Mouse (Mus musculus): Measurements from ENCODE around the gene Ppp2r1a. TPM values are rescaled to one million over a fixed set of nuclear protein-coding genes. Genes with fewer than 3 reads are reported as not detected.

The Ppp2r1a gene
- total and polyA plus RNA-seq, 3 experiments = 154 to 312 TPM; not detected in 1

DNA sequence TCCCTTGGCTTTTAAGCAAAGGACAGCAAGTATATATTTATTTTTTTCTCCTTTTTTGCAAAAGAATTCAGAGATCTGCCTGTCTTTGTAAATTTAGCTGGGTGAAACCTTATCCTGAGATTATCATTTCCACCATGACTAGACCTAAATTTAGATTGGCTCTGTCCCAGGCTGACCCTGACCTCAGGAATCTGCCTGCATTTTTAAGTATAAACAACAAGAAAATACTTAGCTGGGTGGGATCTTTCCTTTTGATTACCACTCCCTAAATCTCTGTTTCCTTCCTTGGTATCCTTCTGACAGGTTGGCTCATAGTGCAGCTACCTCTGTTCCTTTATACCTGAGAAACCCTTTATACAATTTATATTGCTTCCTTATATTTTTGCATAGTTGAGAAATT is 21.6 kb downstream of the Ppp2r1a start:
- no peaks in the 10 kb centered on the region for H3K79me2 ChIP-seq (ENCODE audit: control insufficient read depth, insufficient read depth, low read length, poor library complexity)
- TF ChIP-seq CHD2 (IDR thresholded peaks at IDR 0.05; ENCODE audit: low read length) (no peak), TBP (IDR thresholded peaks at IDR 0.05; ENCODE audit: low read depth, low read length) (no peak)
- H3K9ac ChIP-seq (ENCODE audit: control insufficient read depth, low read depth, low read length, poor library complexity, severe bottlenecking) = no peak overlapping the region
- DNase-seq (ENCODE audit: low read depth, low spot score) = no peak
- no peaks in the 10 kb centered on the region; a peak in 2 of 4 replicates for H3K36me3 ChIP-seq (ENCODE audit: control insufficient read depth in 1 of 2, insufficient read depth in 2 of 2, low read length in 2 of 2)
- no peaks in the 10 kb centered on the region for H3K27me3 ChIP-seq (ENCODE audit: control insufficient read depth in 1 of 2, insufficient read depth in 2 of 2, low read length in 2 of 2)
- no peaks in the 10 kb centered on the region for H3K9me3 ChIP-seq (replicated peaks; ENCODE audit: insufficient read depth, low read length)
- H3K4me1 ChIP-seq (ENCODE audit: control insufficient read depth in 1 of 2, insufficient read depth in 2 of 2, low read length in 2 of 2) = no peaks in the 10 kb centered on the region
- H3K27ac ChIP-seq (ENCODE audit: control insufficient read depth, low read depth, low read length) = no peak overlapping the region
- H3K4me3 ChIP-seq (ENCODE audit: control insufficient read depth in 1 of 2, insufficient read depth in 1 of 2, low read depth in 2 of 2, low read length in 2 of 2) = no peak overlapping the region

DNA sequence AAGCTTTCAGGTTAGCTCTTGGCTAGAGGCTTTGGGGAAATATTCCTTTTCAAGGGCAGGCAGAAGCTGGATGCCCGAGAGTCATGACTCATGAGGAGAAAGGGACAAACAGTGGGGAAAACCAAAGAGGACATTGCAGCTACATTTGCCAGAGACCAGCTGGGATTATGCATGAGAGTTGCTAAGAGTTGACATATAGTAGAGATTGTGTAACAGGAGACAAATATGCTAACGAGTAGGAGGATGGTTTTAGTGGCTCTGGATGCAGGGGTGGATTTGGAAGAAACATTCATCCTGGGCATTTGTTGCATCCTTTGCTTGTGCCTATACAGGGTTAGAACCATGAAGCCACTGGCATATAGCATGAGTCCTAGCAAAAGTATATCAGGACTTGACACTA is 48.6 kb downstream of the Ppp2r1a start:
- Histone ChIP-seq H3K79me2 (ENCODE audit: control insufficient read depth, insufficient read depth, low read length, poor library complexity) (no peaks in the 10 kb centered on the region), H3K36me3 (ENCODE audit: control insufficient read depth in 1 of 2, insufficient read depth in 2 of 2, low read length in 2 of 2) (no peaks in the 10 kb centered on the region), H3K27ac (ENCODE audit: control insufficient read depth, low read depth, low read length) (no peak overlapping the region), H3K9ac (ENCODE audit: control insufficient read depth, low read depth, low read length, poor library complexity, severe bottlenecking) (no peak overlapping the region), H3K4me1 (ENCODE audit: control insufficient read depth in 1 of 2, insufficient read depth in 2 of 2, low read length in 2 of 2) (no peaks in the 10 kb centered on the region), H3K9me3 (replicated peaks; ENCODE audit: insufficient read depth, low read length) (no peaks in the 10 kb centered on the region), H3K27me3 (ENCODE audit: control insufficient read depth in 1 of 2, insufficient read depth in 2 of 2, low read length in 2 of 2) (no peaks in the 10 kb centered on the region), H3K4me3 (ENCODE audit: control insufficient read depth in 1 of 2, insufficient read depth in 1 of 2, low read depth in 2 of 2, low read length in 2 of 2) (no peak overlapping the region)
- DNase-seq (ENCODE audit: low read depth, low spot score) = no peak
- TF ChIP-seq ZMIZ1 (IDR thresholded peaks at IDR 0.05; ENCODE audit: low read depth, low read length) (no peak), MAX (IDR thresholded peaks at IDR 0.05; ENCODE audit: low read length) (no peak), ELF1 (IDR thresholded peaks at IDR 0.05; ENCODE audit: low read depth, low read length) (no peak), RAD21 (IDR thresholded peaks at IDR 0.05; ENCODE audit: low read depth, low read length) (no peak), USF1 (IDR thresholded peaks at IDR 0.05; ENCODE audit: low read depth, low read length) (no peak), TAL1 (IDR thresholded peaks at IDR 0.05; ENCODE audit: low read length) (no peak), POLR2A (IDR thresholded peaks at IDR 0.05; ENCODE audit: control insufficient read depth in 1 of 2, insufficient read depth in 1 of 2, low read depth in 1 of 2, low read length in 2 of 2, poor library complexity in 1 of 2) (no peak)

DNA sequence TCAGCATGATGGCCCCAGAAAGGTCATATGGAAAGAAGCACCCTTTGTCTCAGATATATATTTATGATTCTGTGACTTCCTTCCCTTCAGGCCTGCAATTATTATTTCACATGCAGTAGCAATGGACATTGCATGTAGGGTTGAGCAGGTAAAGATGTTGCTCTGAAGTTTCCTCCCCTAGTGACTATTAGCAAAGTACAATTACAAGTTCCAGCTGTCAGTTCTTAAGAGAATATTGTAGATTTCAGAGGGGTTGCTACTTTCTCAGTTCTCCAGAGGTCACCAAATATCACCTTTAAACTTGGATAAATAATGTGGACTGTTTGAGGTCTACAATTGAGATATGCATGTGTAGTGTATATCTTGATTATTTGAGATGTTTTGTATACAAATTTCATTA is 51.3 kb downstream of the Ppp2r1a start, which contains the start of gene Vmn1r233:
Vmn1r233 (minus strand) TSS at position 101 of the 400 bp plus-strand sequence.
- Histone ChIP-seq H3K27ac (ENCODE audit: control insufficient read depth, low read depth, low read length) (no peak within 1 kb of the TSS), H3K79me2 (ENCODE audit: control insufficient read depth, insufficient read depth, low read length, poor library complexity) (no peaks in the 10 kb centered on the region), H3K27me3 (ENCODE audit: control insufficient read depth in 1 of 2, insufficient read depth in 2 of 2, low read length in 2 of 2) (no peaks in the 10 kb centered on the region), H3K36me3 (ENCODE audit: control insufficient read depth in 1 of 2, insufficient read depth in 2 of 2, low read length in 2 of 2) (no peaks in the 10 kb centered on the region), H3K4me3 (ENCODE audit: control insufficient read depth in 1 of 2, insufficient read depth in 1 of 2, low read depth in 2 of 2, low read length in 2 of 2) (no peak within 1 kb of the TSS), H3K9ac (ENCODE audit: control insufficient read depth, low read depth, low read length, poor library complexity, severe bottlenecking) (no peak within 1 kb of the TSS), H3K9me3 (replicated peaks; ENCODE audit: insufficient read depth, low read length) (no peaks in the 10 kb centered on the region), H3K4me1 (ENCODE audit: control insufficient read depth in 1 of 2, insufficient read depth in 2 of 2, low read length in 2 of 2) (no peaks in the 10 kb centered on the region)
- no peak for TF ChIP-seq MEF2A (IDR thresholded peaks at IDR 0.05; ENCODE audit: extremely low read depth, insufficient replicate concordance, low read depth, low read length, poor library complexity, severe bottlenecking)
- TF ChIP-seq MYB (IDR thresholded peaks at IDR 0.05; ENCODE audit: low read depth, low read length) = no peak
- TF ChIP-seq POLR2A (IDR thresholded peaks at IDR 0.05; ENCODE audit: control insufficient read depth in 1 of 2, insufficient read depth in 1 of 2, low read depth in 1 of 2, low read length in 2 of 2, poor library complexity in 1 of 2) = no peak
- no peak for TF ChIP-seq MYC (IDR thresholded peaks at IDR 0.05; ENCODE audit: low read depth, low read length)
- no peak for TF ChIP-seq USF2 (IDR thresholded peaks at IDR 0.05; ENCODE audit: borderline replicate concordance in 1 of 2, insufficient read depth in 1 of 2, low read depth in 1 of 2, low read length in 2 of 2)
- no peak for TF ChIP-seq RCOR1 (IDR thresholded peaks at IDR 0.05; ENCODE audit: low read depth, low read length)
- no peak for TF ChIP-seq ZC3H11A (IDR thresholded peaks at IDR 0.05; ENCODE audit: low read depth, low read length)
- no peak for TF ChIP-seq HCFC1 (IDR thresholded peaks at IDR 0.05; ENCODE audit: low read depth, low read length)
- no peak for TF ChIP-seq MXI1 (IDR thresholded peaks at IDR 0.05; ENCODE audit: low read depth, low read length)
- no peak for TF ChIP-seq E2F4 (IDR thresholded peaks at IDR 0.05; ENCODE audit: borderline replicate concordance, low read depth, low read length)
- TF ChIP-seq EP300 (IDR thresholded peaks at IDR 0.05; ENCODE audit: low read depth in 1 of 2, low read length in 2 of 2) = no peak
- no peak for TF ChIP-seq RAD21 (IDR thresholded peaks at IDR 0.05; ENCODE audit: low read depth, low read length)
- TF ChIP-seq POLR2AphosphoS5 (IDR thresholded peaks at IDR 0.05; ENCODE audit: borderline replicate concordance, low read depth, low read length) = no peak
- TF ChIP-seq NELFE (IDR thresholded peaks at IDR 0.05; ENCODE audit: low read depth, low read length) = no peak
- no peak for TF ChIP-seq MAZ (IDR thresholded peaks at IDR 0.05; ENCODE audit: low read depth, low read length)
- no peak for TF ChIP-seq MAX (IDR thresholded peaks at IDR 0.05; ENCODE audit: low read length)
- no peak for DNase-seq (ENCODE audit: low read depth, low spot score)

All from MEL (cell line).